26 mouse cellular contexts compared by ENCODE assay signal in genomic region chr12:24789659-24790058, GRCm38 (mm10). TPM values are rescaled to one million over a fixed set of nuclear protein-coding genes. Genes with fewer than 3 reads are reported as not detected.
DNase-seq lines count a peak whose midpoint lies in the region; ATAC-seq and TF ChIP-seq lines count a peak whose summit lies in the region.
"Had no signal": no experiment of that assay in that cellular context is flagged by ENCODE, and none has a peak within 500 bp of the region (broad histone marks: within the 10 kb centered on the region; RNA-seq: fewer than 3 reads in every experiment).

No protein-coding gene starts in this region.

- ATAC-seq in lung, postnatal 0 days: peak; percentile 64
- ATAC-seq in granulocyte monocyte progenitor cell, adult 5-6 weeks (replicated peaks; ENCODE audit: poor library complexity, severe bottlenecking): peak; percentile 50
- peak; percentile 51 for ATAC-seq in megakaryocyte, adult 5-6 weeks (ENCODE audit: poor library complexity, severe bottlenecking)
- ATAC-seq: CD4-positive, CD25-positive, alpha-beta regulatory T cell, adult 4 months; forebrain, embryonic 13.5 days; forebrain, embryonic 16.5 days; hindbrain, postnatal 0 days had no signal

- no peak overlapping the region for H3K4me2 ChIP-seq in lung, postnatal 0 days (replicated peaks; ENCODE audit: low read depth, low read length)
- H3K4me2 ChIP-seq: embryonic facial prominence, embryonic 12.5 days; embryonic facial prominence, embryonic 15.5 days; forebrain, embryonic 13.5 days; heart, embryonic 12.5 days; heart, embryonic 15.5 days; hindbrain, embryonic 14.5 days had no signal

- no peaks in the 10 kb centered on the region for H3K4me1 ChIP-seq in lung, postnatal 0 days (ENCODE audit: insufficient read depth, low read depth, low read length)
- H3K4me1 ChIP-seq: forebrain, embryonic 13.5 days; heart, embryonic 12.5 days; heart, embryonic 15.5 days had no signal

- no peaks in the 10 kb centered on the region for H3K9me3 ChIP-seq in lung, postnatal 0 days (ENCODE audit: low read length)
- H3K9me3 ChIP-seq: embryonic facial prominence, embryonic 12.5 days; embryonic facial prominence, embryonic 15.5 days; forebrain, embryonic 13.5 days; heart, embryonic 12.5 days; heart, embryonic 15.5 days had no signal

- no peak for TF ChIP-seq CTCF in lung, postnatal 0 days (IDR thresholded peaks at IDR 0.05)

- no peak overlapping the region for H3K9ac ChIP-seq in lung, postnatal 0 days (replicated peaks; ENCODE audit: low read depth)
- H3K9ac ChIP-seq: embryonic facial prominence, embryonic 12.5 days; embryonic facial prominence, embryonic 15.5 days; forebrain, embryonic 13.5 days; heart, embryonic 12.5 days; heart, embryonic 15.5 days; hindbrain, embryonic 14.5 days had no signal

- intact Hi-C loops in heart, postnatal 10 days (cut with DNase I): no loop called here

- no peaks in the 10 kb centered on the region for H3K27me3 ChIP-seq in lung, postnatal 0 days (replicated peaks; ENCODE audit: insufficient read depth, low read length)
- H3K27me3 ChIP-seq: embryonic facial prominence, embryonic 12.5 days; embryonic facial prominence, embryonic 15.5 days; forebrain, embryonic 13.5 days; heart, embryonic 12.5 days; heart, embryonic 15.5 days had no signal

- peak; percentile 70 for DNase-seq in heart, adult 11 months
- no peak for DNase-seq in heart, postnatal 10 days
- peak; percentile 27 for DNase-seq in lung, postnatal 0 days (ENCODE audit: low spot score)
- DNase-seq in lung, postnatal 14 days: no peak
- DNase-seq in retina, postnatal 1 day: no peak
- DNase-seq: adrenal gland, adult 2 months; adrenal gland, postnatal 14 days; cerebellum, adult 11 months; cerebellum, adult 2 months; cerebellum, adult 9-11 months; cerebellum, postnatal 25 days; gastrocnemius, postnatal 10 days; gastrocnemius, postnatal 36 days; heart, postnatal 14 days; heart, postnatal 4 days had no signal

- 64% methylated on average over 1 of the region's 1 CpGs for WGBS in lung, postnatal 0 days

- TF ChIP-seq EP300 in lung, postnatal 0 days (IDR thresholded peaks at IDR 0.05): peak; percentile 48

- H3K27ac ChIP-seq in lung, postnatal 0 days (ENCODE audit: low read length): no peak overlapping the region
- H3K27ac ChIP-seq: embryonic facial prominence, embryonic 12.5 days; embryonic facial prominence, embryonic 15.5 days; forebrain, embryonic 13.5 days; heart, embryonic 15.5 days; hindbrain, embryonic 14.5 days; hindbrain, postnatal 0 days had no signal

- H3K36me3 ChIP-seq in lung, postnatal 0 days (ENCODE audit: insufficient read depth, low read length): no peaks in the 10 kb centered on the region
- H3K36me3 ChIP-seq: embryonic facial prominence, embryonic 12.5 days; embryonic facial prominence, embryonic 15.5 days; heart, embryonic 12.5 days; heart, embryonic 15.5 days had no signal

- H3K4me3 ChIP-seq in lung, postnatal 0 days (ENCODE audit: low read depth, low read length): no peak overlapping the region
- H3K4me3 ChIP-seq: embryonic facial prominence, embryonic 12.5 days; embryonic facial prominence, embryonic 15.5 days; forebrain, embryonic 13.5 days; heart, embryonic 12.5 days; heart, embryonic 15.5 days had no signal

RNA-seq across cellular contexts. Expression of gene Mboat2, which starts 41.0 kb away (rescaled TPM):
- 10 to 100 TPM; 17.3 to 18.3 TPM for total RNA-seq in heart, postnatal 10 days (2021)
- polyA plus RNA-seq in lung, postnatal 0 days (2015; fragmentation: Nextera tagmentation; extraction: Ambion mirVana): 32.1 and 36.0 TPM in 2 replicates
- 0.39 and 0.70 TPM in 2 replicates for total RNA-seq in granulocyte monocyte progenitor cell, adult 5-6 weeks (2014; fragmentation: Nextera tagmentation)
- total RNA-seq in granulocyte monocyte progenitor cell, adult 5-6 weeks (2017): 0.47 and 0.98 TPM in 2 replicates
- 0.18 and 1.2 TPM in 2 replicates for total RNA-seq in megakaryocyte, adult 5-6 weeks (2015)
- 1.1 and 1.4 TPM in 2 replicates for total RNA-seq in megakaryocyte, adult 5-6 weeks (2017)

Comparison
In these comparisons a context has a peak if more than half of its experiments do, and no peak if none do; other contexts are left out.
1. DNase-seq: peak in heart, adult 11 months (single experiment) and lung, postnatal 0 days (single experiment); none in heart, postnatal 10 days (0 of 2), lung, postnatal 14 days (single experiment) and retina, postnatal 1 day (single experiment).
2. RNA of gene Mboat2, which starts 41.0 kb away (total RNA-seq): 17.3 to 18.3 TPM in heart, postnatal 10 days; 0.18 to 1.4 TPM in megakaryocyte, adult 5-6 weeks and 0.39 to 0.98 TPM in granulocyte monocyte progenitor cell, adult 5-6 weeks; every median in the first group is over 4 times any median in the second.
3. Peak in every context shown above with its lines, with median percentiles within 50 percentile points of each other: ATAC-seq.